Mouse (Mus musculus): ENCODE results near the gene Hdlbp. TPM values are rescaled to one million over a fixed set of nuclear protein-coding genes. Genes with fewer than 3 reads are reported as not detected.

The Hdlbp gene
- polyA plus RNA-seq, 1 experiment from 2014 or later: 131 TPM

GRCm38 (mm10) chr1:93365641-93366040 lies 113.0 kb downstream of the Hdlbp start:
- Histone ChIP-seq H3K27me3 (ENCODE audit: insufficient read depth, low read length) (no peaks in the 10 kb centered on the region), H3K4me2 (ENCODE audit: low read depth, low read length) (no peak overlapping the region), H3K9ac (replicated peaks) (no peak overlapping the region), H3K9me3 (ENCODE audit: low read length) (no peaks in the 10 kb centered on the region), H3K4me1 (ENCODE audit: insufficient read depth) (no peaks in the 10 kb centered on the region), H3K4me3 (ENCODE audit: low read depth, low read length) (no peak overlapping the region), H3K36me3 (replicated peaks; ENCODE audit: insufficient read depth, low read length) (peaks cover 49% of the 10 kb centered on the region), H3K27ac (ENCODE audit: low read depth) (no peak overlapping the region)
- DNase-seq: no peak
- TF ChIP-seq EP300 (IDR thresholded peaks at IDR 0.05; ENCODE audit: low read depth) (no peak), CTCF (IDR thresholded peaks at IDR 0.05; ENCODE audit: low read depth) (no peak)
- no peak for ATAC-seq
- WGBS (ENCODE audit: insufficient replicate concordance): 72% methylated on average over 6 of the region's 6 CpGs

GRCm38 (mm10) chr1:93362661-93363060 lies 116.0 kb downstream of the Hdlbp start:
- no peak overlapping the region for H3K4me2 ChIP-seq (ENCODE audit: low read depth, low read length)
- TF ChIP-seq CTCF (IDR thresholded peaks at IDR 0.05; ENCODE audit: low read depth) (no peak), EP300 (IDR thresholded peaks at IDR 0.05; ENCODE audit: low read depth) (no peak)
- H3K36me3 ChIP-seq (replicated peaks; ENCODE audit: insufficient read depth, low read length): peaks cover 70% of the 10 kb centered on the region
- ATAC-seq (no peak), DNase-seq (no peak)
- no peaks in the 10 kb centered on the region for H3K27me3 ChIP-seq (ENCODE audit: insufficient read depth, low read length)
- no peaks in the 10 kb centered on the region for H3K9me3 ChIP-seq (ENCODE audit: low read length)
- H3K4me3 ChIP-seq (ENCODE audit: low read depth, low read length): no peak overlapping the region
- no peaks in the 10 kb centered on the region for H3K4me1 ChIP-seq (ENCODE audit: insufficient read depth)
- H3K27ac ChIP-seq (ENCODE audit: low read depth): no peak overlapping the region
- H3K9ac ChIP-seq (replicated peaks): no peak overlapping the region
- WGBS (ENCODE audit: insufficient replicate concordance): 73% methylated on average over 4 of the region's 4 CpGs

Other genes with a start within 250 kb of the Hdlbp start
- gene Sned1, start 243.0 kb downstream of the Hdlbp start, polyA plus RNA-seq (2015; fragmentation: Nextera tagmentation; extraction: Ambion mirVana): 0.25 and 0.54 TPM in 2 replicates
- 8.7 and 9.4 TPM in 2 replicates for gene Mterf4, start 172.9 kb downstream of the Hdlbp start, polyA plus RNA-seq (2015; fragmentation: Nextera tagmentation; extraction: Ambion mirVana)
- 19.5 and 21.2 TPM in 2 replicates for gene Ppp1r7, start 136.0 kb downstream of the Hdlbp start, polyA plus RNA-seq (2015; fragmentation: Nextera tagmentation; extraction: Ambion mirVana)
- gene Pask, start 135.3 kb downstream of the Hdlbp start, polyA plus RNA-seq (2015; fragmentation: Nextera tagmentation; extraction: Ambion mirVana): 1.9 and 2.3 TPM in 2 replicates
- not detected in 2 replicates for gene Ano7, start 104.9 kb downstream of the Hdlbp start, polyA plus RNA-seq (2015; fragmentation: Nextera tagmentation; extraction: Ambion mirVana)
- gene Farp2, start 33.3 kb upstream of the Hdlbp start, polyA plus RNA-seq (2015; fragmentation: Nextera tagmentation; extraction: Ambion mirVana): 3.9 and 4.0 TPM in 2 replicates
- 39.6 and 41.3 TPM in 2 replicates for gene Stk25, start 179.8 kb upstream of the Hdlbp start, polyA plus RNA-seq (2015; fragmentation: Nextera tagmentation; extraction: Ambion mirVana)
- 6.8 and 7.2 TPM in 2 replicates for gene Bok, start 206.8 kb upstream of the Hdlbp start, polyA plus RNA-seq (2015; fragmentation: Nextera tagmentation; extraction: Ambion mirVana)